Mouse (Mus musculus): ENCODE data around the gene Cirbp.

Gene Cirbp

DNA sequence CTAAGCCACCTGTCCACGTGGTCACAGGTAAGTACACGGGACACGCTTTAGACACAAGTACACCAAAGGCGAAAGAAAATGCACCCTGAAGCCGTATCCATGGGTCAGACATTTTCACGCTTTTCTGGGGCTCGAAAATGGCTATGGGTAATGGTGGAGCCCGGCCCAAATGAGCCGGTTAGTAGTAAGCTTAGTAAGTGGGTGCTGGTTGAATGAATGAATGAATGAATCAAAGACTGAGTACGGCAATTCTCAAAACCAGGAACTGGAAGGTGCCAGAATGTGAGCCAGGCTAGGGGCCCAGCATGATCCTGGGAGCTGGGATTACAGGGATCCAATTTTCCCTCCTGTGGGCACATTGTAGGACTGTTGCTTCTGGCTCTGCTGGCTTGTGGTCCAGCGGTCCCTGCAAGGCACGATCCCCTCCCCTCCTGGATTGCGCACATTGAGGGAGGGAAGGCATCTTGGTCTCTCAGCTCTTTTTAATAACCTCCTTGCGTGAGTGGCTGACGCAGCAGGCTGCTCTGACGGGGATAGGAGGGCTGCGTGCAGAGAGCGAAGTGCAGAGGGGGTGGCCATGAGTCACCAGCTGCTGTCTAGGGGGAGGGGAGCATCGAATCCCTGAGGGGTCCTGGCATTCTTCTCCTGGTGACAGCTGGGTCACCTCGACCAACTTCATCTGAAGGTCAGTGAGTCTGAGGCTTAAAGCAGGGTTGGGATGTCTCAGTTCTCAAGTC, at the start of gene Cirbp:
Gene Cirbp, plus strand, starts transcription at position 594 of the 737 bp plus-strand sequence.
- no peak for DNase-seq (ENCODE audit: low read depth, low spot score)

DNA sequence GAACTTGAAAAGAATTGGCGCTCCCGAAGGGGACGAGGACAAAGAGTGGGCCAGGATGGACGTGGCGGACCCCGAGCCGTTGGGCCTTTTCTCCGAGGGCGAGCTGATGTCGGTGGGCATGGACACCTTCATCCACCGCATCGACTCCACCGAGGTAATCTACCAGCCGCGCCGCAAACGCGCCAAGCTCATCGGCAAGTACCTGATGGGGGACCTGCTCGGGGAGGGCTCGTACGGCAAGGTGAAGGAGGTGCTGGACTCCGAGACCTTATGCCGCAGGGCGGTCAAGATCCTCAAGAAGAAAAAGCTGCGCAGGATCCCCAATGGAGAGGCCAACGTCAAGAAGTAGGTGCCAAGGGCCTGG, 49.2 kb upstream of the Cirbp start:
- DNase-seq (ENCODE audit: low read depth, low spot score) = no peak

DNA sequence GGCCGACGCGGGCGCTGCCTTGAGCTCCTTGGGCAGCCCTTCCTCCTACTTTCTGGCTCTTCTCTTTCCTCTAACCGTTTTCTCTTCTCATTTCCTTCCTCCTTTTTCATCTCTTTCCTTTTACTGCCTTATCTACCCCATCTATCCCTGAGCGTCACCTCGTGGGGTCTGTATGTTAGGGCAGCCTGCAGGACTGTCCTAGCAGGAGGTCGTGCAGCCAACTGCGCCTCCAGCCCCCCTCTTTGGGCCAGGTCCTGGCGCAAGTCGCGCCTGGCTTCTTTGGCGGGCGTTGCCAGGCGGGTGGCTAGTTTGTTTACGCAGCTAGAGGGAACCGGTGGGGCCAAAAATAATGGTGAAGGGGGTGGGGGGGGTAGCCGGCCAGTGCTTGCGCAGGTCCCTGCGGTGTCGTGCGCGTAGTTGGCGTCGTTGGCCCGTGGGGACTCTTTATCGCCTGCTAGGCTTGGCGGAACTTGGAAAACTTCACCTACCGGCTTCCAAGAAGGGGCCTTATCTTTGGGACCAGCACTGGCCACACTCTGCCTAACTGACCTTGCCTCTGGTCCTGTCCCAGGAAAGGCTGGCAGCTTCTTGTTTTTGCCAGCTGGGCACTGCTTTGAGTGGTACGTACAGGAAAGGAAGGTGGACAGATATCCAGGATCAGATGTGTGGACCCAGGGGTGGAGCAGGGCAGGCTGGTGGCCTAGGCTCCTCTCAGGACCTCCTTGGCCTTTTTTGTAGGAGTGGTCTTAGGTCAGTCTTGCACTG, 48.7 kb upstream of the Cirbp start:
- DNase-seq (ENCODE audit: low read depth, low spot score) = no peak

DNA sequence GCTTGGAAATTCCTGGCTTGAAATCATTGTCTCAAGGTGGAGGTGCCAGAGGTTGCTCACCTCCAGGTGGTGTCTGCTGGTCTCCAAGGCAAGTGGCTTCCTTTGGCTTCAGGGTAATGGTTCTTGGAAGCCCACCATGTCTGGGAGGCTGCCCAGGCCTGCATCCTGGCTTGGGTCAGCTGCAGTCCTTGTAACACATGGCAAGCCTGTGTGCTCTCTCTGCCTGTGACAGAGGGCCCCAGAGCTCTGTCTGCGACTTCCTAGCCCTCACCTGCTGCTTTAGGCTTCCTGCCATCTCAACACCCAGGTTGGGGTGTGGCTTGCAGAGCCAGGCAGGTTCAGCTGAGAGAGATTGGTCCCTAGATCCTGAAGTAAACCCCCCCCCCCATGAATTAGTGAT, 48.0 kb upstream of the Cirbp start:
- DNase-seq (ENCODE audit: low read depth, low spot score) = no peak

DNA sequence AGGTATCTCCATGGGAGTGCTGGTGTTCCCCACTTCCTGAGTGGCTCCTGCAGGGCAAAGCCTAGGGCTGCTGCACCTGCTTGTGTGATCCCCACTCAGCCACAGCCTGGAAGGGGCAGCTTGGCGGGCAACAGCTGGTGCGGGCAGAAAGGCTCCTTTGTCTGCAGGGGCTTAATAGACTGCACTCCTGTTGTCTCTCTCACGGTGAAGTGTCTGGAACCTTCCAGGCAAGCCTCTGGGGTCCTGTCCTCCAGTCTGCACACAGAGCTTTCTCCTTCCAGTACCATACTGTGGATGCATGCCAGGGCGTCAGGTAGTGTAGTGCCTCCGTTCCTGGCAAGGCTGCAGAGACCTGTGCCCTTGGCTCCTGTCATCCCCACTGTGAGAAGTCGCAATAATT, 47.2 kb upstream of the Cirbp start:
- no peak for DNase-seq (ENCODE audit: low read depth, low spot score)

DNA sequence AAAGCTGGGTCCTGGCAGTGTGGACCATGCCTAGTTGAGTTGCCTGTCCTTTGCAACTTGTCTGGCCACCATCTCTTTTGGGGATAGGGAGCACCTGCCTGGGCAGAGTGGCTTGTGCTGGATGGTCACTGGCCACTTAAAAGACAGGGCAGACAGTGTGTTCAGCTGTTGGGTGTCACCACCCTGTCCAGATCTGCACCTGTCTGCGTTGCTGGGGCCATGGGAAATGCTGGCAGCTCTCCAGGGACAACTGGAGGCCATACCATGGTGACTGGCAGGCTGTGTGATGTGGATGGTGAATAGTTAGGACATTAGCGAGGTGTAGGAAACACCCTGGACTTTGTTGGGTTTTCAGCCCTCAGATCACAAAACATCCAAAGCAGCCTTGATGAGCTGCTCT, 45.6 kb upstream of the Cirbp start:
- no peak for DNase-seq (ENCODE audit: low read depth, low spot score)

DNA sequence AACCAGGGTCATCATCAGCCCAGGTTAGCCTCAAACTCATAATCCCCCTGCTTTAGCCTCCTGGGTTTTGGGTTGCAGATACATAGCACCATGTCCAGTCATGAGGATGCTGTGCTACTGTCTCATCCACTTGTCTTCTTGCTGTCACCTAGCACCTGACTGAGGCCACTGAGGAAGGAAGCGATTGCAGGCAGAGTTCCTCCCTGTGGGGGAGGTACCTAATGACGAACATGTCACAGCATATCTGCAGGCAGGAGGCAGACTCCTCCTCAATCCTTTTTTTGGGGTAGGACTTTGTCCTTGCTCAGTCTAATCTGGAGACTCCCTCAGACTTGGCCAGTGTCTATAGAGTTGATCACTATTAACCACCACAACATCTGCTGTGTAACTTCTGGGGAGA, 44.1 kb upstream of the Cirbp start:
- DNase-seq (ENCODE audit: low read depth, low spot score) = no peak

DNA sequence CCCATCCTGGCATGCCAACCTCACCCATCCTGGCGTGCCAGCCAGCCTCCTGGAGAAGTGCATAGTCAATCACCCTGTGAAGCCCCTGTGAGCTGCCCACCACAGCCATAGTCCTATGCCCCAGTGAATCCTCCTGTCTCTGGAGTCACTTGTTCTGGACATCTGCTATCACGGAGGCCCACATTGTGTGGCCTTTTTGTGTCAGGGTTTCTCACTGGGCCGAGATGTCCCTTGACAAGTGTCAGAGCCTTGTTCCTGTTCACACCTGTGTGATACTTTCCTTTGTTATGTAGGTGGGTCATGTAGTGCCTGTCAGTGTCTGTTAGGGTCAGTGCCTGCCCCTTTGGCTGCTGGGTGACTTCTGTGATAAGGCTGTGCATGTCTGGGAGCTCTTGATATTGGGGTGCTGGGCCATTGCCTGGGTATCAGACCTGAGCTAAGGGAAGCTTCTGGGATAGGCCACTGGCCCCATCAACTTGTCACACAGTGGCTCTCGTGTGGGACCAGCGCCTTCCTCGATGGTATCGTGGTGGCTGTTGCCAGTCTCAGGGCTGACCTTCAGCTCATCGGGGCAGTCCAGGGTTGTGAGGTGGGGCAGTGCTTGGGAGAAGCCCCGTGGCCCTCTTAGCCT, 41.7 kb upstream of the Cirbp start:
- DNase-seq (ENCODE audit: low read depth, low spot score) = no peak

DNA sequence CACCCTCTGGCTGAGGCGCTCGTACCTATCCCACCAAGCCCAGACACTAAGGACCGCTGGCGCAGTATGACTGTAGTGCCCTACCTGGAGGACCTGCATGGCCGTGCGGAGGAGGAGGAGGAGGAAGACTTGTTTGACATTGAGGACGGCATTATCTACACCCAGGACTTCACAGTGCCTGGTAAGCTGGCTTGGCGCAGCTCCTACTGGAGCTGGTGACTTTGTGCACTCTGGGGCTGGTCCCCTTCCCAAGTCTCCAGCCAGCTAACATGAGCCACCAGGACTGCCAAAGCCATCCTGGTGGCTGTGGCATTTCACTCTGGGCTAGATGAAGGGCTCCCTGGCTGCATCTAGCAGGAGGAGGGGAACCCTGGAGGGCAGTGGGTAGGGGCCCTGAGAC, 37.9 kb upstream of the Cirbp start:
- DNase-seq (ENCODE audit: low read depth, low spot score) = no peak

DNA sequence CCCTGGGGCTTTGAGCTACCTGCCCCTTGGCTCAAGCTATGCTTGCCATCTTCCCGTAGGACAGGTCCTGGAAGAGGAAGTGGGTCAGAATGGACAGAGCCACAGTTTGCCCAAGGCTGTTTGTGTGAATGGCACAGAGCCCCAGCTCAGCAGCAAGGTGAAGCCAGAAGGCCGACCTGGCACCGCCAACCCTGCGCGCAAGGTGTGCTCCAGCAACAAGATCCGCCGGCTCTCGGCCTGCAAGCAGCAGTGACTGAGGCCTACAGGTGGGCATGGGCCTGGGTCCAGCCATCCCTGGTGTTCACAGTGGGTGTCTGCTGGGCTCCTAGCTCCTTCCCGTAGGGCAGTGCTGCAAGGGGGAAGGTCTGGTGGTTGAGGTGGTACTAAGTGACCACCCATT, 35.9 kb upstream of the Cirbp start:
- DNase-seq (ENCODE audit: low read depth, low spot score) = no peak

DNA sequence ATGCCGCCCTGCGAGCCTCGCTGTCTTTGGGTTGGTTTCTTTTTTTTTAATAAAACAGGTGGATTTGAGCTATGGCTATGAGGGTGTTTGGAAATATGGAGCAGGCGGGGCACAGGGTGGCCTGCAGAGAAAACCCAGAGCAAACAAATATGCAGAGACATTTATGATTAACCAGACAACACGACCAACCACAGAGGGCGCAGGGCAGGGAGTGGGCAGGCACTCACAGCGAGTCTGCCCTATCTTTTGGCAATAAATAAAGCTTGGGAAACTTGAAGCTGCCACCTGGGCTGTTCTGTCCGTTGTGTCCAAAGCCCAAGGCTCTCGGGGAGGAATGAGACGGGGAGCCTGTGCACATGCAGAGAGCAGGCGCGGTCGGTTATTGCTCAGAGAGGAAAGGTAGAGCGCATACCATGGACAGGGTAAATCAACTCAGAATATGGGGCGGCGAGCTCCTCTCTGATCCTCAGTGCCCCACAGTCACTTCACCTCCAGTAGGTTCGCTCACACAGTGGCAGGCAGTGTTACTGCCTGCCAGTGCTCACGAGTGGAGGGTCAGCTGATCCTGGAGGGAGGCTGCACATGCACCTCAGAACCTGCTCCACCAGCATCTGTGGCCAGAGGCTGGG, 35.3 kb upstream of the Cirbp start:
- no peak for DNase-seq (ENCODE audit: low read depth, low spot score)

DNA sequence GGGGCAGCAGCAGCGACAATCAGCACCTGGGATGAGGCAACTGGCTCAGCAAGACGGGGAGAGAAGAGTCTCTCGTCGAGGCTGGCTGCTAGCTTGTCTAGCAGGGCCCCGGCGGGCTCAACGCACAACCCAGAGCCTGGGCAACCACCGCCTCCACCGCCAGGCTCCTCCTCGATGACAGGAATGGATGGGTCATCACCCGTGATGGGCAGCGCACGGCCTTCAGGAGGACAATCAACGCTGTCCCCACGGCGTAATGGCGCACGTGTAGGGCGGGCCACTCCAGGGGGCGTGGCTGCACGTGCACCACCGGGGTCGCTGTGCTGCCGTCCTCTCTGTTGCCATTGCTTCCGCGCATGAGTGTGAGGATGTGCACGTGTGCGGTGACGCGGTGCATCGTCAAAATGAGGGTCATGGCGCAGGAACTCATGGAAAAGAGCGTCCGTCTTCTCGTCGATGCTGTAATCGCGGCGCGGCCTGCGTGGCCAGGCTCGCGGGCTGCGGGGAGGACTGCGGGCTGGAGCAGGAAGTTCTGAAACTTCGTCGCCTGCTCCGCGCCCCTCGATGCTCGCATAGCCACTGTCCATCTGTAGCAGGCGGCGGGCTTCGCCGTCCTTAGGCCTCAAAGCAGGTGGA, 34.4 kb upstream of the Cirbp start:
- no peak for DNase-seq (ENCODE audit: low read depth, low spot score)

DNA sequence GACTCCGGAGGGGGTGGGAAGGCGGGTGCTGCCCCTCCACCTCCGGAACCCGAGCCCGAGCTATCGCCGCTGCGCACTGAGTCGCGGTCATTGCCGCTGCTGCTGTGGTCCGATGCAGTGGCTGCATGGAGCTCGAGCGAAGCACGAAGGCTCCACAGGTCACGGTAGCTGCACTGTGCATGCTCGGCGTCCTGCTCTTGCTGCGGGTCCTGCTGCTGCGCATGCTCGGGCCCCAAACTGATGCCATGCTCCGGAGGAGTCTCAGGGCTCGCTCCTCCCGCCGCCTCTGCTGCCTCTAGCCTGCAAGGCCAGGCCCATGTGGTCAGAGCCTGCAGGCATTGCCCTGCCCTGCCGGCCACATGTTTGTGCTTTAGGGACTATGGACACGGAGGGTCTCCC, 33.8 kb upstream of the Cirbp start:
- DNase-seq (ENCODE audit: low read depth, low spot score) = no peak

DNA sequence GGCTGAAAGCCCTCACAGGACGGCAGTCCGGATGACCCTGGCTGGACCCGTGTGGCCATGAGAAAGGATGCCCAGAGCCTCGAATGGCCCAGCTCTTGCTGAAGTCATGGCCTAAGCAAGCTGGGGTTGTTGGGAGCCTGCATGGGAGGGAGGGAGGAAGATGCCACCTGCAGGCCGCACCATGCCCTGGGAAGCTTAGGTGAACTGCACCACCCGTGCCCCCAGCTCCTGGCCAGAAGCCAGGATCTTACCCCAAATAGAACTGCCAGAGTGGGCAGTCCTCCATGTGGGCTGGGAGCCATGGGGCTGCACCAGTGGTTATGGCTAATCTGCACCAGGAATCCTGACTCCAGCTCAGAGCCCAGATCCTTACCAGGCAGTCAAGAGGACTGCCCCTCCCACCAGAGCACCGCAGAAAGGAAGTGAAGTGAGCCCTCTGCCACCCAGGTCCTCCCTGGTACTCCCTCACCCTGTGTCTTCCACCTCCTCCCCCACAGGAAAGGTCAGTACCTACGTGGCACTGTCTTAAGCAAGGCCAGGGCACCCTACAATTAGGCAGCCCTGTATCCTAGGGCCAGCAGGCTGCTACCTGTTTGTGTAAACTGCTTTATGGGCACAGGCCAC, 32.4 kb upstream of the Cirbp start:
- no peak for DNase-seq (ENCODE audit: low read depth, low spot score)

DNA sequence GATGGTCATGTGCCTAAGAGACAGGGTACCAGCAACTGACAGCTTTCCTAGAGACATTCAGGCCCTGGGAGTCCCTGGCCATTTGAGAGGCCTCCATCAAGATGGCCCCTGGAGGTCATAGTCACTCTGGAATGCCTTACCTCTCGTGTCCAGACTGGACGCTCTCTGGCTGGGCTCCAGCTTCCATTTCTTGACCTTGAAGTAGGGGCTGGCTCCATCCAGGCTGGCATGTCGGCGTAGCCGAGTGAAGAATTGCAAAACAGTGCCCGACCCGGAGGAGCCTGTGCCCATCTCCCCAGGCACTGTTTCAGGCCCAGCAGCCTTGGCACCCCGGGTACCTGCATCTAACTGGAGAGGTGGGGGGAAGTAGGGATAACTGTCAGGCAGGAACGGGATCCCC, 31.4 kb upstream of the Cirbp start:
- no peak for DNase-seq (ENCODE audit: low read depth, low spot score)

DNA sequence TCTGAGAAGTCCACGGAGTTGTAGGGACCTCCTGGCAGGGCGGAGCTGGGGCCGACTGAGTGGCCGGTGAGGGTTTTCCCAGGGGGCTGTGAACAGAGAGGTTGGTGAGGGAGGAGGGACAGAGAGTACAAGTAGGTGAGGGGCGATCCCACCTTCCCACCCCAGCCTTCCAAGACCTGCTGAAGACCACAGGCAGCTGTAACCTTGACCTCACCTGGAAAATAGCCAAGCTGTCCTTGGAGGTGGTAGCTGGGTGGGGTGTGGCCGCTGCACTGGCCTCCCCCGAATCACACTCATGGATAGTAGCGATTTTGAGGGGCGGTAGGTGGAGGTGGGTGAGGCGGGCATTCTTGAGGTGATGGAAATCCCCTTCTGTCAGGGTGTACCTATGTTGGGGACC, 30.6 kb upstream of the Cirbp start:
- no peak for DNase-seq (ENCODE audit: low read depth, low spot score)

DNA sequence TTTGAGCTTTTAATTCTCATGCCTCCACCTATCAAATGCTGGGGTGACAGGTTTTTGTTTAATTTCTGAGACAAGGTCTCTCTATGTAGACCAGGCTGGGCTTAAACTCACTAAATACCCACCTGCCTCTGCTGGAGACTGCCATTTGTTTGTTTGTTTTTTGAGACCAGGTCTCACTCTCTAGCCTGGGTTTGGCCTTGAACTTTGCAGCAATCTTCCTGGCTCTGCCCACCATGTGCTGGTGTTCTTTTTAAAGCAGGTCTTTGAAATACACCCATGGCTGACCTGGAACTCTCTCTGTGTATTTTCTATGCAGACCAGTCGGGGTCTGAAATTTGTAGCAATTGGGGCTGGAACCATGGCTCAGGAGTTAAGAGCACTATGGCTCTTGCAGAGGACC, 30.1 kb upstream of the Cirbp start:
- no peak for DNase-seq (ENCODE audit: low read depth, low spot score)

DNA sequence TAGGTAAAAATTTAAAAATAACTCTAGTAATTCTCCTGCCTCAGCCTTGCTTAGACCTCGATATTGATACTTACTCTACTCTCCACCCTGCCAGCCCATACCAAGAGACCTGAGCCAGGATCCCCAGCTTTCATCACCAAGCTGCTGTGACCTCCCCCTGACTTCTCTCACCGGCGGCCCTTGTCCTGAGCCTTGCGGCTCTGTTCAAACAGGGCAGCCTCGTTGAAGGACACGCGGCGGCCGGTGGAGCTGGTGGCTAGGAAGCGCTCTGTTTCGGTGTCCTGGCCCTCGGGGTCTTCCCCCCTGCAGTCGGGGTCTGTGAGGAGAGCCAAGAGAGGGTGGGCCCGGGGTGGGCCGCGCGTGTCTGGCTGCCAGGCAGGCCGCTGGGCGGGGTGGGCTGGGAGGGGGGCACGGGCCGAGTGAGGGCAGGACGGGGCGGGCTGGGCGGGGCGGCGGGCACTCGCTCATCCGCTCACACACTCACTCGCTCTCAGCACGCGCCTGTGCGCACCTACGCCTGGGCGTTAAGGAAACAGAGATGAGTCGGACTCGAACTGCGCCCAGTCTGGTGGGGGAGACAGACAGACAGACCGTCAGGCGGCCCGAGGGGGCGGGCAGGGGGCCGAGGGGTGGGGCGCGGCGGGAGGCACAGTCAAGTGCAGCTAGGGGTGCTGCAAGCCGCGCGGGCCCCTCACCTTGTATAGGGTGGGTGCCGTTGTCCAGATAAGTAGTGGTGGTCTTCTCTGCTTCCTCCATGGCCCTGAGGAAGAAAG, 29.4 kb upstream of the Cirbp start:
- DNase-seq (ENCODE audit: low read depth, low spot score) = no peak

DNA sequence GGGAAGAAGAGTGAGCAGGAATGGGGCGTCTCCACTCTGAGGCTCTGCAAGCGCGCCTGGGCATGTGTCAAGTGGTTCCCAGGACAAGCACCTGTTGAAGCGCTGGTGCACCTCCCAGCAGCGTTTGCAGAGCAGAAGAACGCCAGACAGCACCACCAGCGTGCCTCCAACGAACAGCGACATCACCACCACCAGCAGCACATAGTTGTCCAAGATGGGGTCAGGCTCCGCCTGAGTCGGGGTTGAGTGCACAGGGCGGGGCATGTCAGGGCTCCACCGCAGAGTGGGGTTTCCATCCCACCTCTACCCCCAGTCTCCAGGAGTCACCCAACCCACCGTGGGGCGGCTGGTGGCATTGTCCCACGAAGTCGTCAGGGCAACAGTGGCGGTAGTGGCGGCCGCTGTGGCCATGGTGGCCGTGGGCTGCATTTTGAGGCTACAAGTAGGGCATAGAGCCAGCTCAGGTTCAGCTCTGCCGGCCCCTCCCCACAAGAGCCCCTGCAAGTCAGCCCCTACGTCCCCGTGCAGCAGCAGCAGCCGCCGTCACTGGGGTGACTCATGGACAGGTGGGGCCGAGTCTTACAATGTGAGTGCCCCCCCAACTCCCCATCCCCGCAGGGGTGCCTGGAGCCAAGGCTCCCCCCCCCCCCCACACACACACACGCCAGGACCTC, 28.7 kb upstream of the Cirbp start:
- DNase-seq (ENCODE audit: low read depth, low spot score) = no peak

Data from WW6 (cell line).